Mouse (Mus musculus): ENCODE data around the gene Zfp382. TPM values are rescaled to one million over a fixed set of nuclear protein-coding genes. Genes with fewer than 3 reads are reported as not detected.

Zfp382 gene
- 3.3 and 3.8 TPM in 2 replicates for polyA plus RNA-seq (2015; fragmentation: Nextera tagmentation; extraction: Ambion mirVana)

GRCm38 (mm10) chr7:30121308-30122187 lies at the start of gene Zfp382:
TSS of gene Zfp382 (plus strand) at chr7:30121942.

GRCm38 (mm10) chr7:30072146-30073028 lies 49.4 kb upstream of the Zfp382 start, which contains the start of gene Zfp82:
TSS of gene Zfp82 (minus strand) at chr7:30072900.

GRCm38 (mm10) chr7:30090092-30090969 lies 31.4 kb upstream of the Zfp382 start, which contains the start of the genes Gm26920 and Zfp566:
TSS of gene Gm26920 (minus strand) at chr7:30090410.
TSS of gene Zfp566 (minus strand) at chr7:30090527.

GRCm38 (mm10) chr7:30094646-30095429 lies 26.9 kb upstream of the Zfp382 start, which contains the start of gene Zfp260:
TSS of gene Zfp260 (plus strand) at chr7:30094777.

GRCm38 (mm10) chr7:30169583-30170282 lies 48.0 kb downstream of the Zfp382 start, which contains the start of gene Zfp146:
TSS of gene Zfp146 (minus strand) at chr7:30169750.

GRCm38 (mm10) chr7:30183879-30184289 lies 62.1 kb downstream of the Zfp382 start, which contains the start of gene Cox7a1:
TSS of gene Cox7a1 (plus strand) at chr7:30184144.

Small RNA genes within 50 kb of the gene (microRNA-seq; reads per million reads assigned to microRNA genes)
- 0 reads per million in 2 experiments for gene Gm23368

Other genes starting within 250 kb of the Zfp382 start
- gene Zfp27, start 215.4 kb upstream of the Zfp382 start, polyA plus RNA-seq (2015; fragmentation: Nextera tagmentation; extraction: Ambion mirVana), result 4.8 and 6.9 TPM in 2 replicates
- 4.1 and 5.6 TPM in 2 replicates for gene Zfp383, start 213.7 kb upstream of the Zfp382 start, polyA plus RNA-seq (2015; fragmentation: Nextera tagmentation; extraction: Ambion mirVana)
- gene Zfp74, start 167.9 kb upstream of the Zfp382 start, polyA plus RNA-seq (2015; fragmentation: Nextera tagmentation; extraction: Ambion mirVana), result 4.9 and 5.2 TPM in 2 replicates
- gene Zfp568, start 138.0 kb upstream of the Zfp382 start, polyA plus RNA-seq (2015; fragmentation: Nextera tagmentation; extraction: Ambion mirVana), result 31.5 and 37.1 TPM in 2 replicates
- gene Zfp14, start 70.6 kb upstream of the Zfp382 start, polyA plus RNA-seq (2015; fragmentation: Nextera tagmentation; extraction: Ambion mirVana), result 1.8 and 2.2 TPM in 2 replicates
- gene Zfp82, start 49.0 kb upstream of the Zfp382 start, polyA plus RNA-seq (2015; fragmentation: Nextera tagmentation; extraction: Ambion mirVana), result 4.1 and 5.1 TPM in 2 replicates
- 0.23 TPM in 1 of 2 replicates, not detected in the other for gene Gm26920, start 31.5 kb upstream of the Zfp382 start, polyA plus RNA-seq (2015; fragmentation: Nextera tagmentation; extraction: Ambion mirVana)
- 5.4 TPM in 2 replicates for gene Zfp566, start 31.4 kb upstream of the Zfp382 start, polyA plus RNA-seq (2015; fragmentation: Nextera tagmentation; extraction: Ambion mirVana)
- 51.2 and 53.2 TPM in 2 replicates for gene Zfp260, start 27.2 kb upstream of the Zfp382 start, polyA plus RNA-seq (2015; fragmentation: Nextera tagmentation; extraction: Ambion mirVana)
- 5.1 and 6.2 TPM in 2 replicates for gene Zfp146, start 47.8 kb downstream of the Zfp382 start, polyA plus RNA-seq (2015; fragmentation: Nextera tagmentation; extraction: Ambion mirVana)
- gene Cox7a1, start 62.2 kb downstream of the Zfp382 start, polyA plus RNA-seq (2015; fragmentation: Nextera tagmentation; extraction: Ambion mirVana), result 300 and 438 TPM in 2 replicates
- gene Capns1, start 76.9 kb downstream of the Zfp382 start, polyA plus RNA-seq (2015; fragmentation: Nextera tagmentation; extraction: Ambion mirVana), result 81.5 and 93.6 TPM in 2 replicates
- 125 and 135 TPM in 2 replicates for gene Polr2i, start 110.0 kb downstream of the Zfp382 start, polyA plus RNA-seq (2015; fragmentation: Nextera tagmentation; extraction: Ambion mirVana)
- 84.9 and 101 TPM in 2 replicates for gene Tbcb, start 110.3 kb downstream of the Zfp382 start, polyA plus RNA-seq (2015; fragmentation: Nextera tagmentation; extraction: Ambion mirVana)
- 1.5 and 1.8 TPM in 2 replicates for gene Ovol3, start 113.8 kb downstream of the Zfp382 start, polyA plus RNA-seq (2015; fragmentation: Nextera tagmentation; extraction: Ambion mirVana)
- gene Thap8, start 158.2 kb downstream of the Zfp382 start, polyA plus RNA-seq (2015; fragmentation: Nextera tagmentation; extraction: Ambion mirVana), result 0.44 and 0.58 TPM in 2 replicates
- 2.5 and 3.6 TPM in 2 replicates for gene Wdr62, start 158.5 kb downstream of the Zfp382 start, polyA plus RNA-seq (2015; fragmentation: Nextera tagmentation; extraction: Ambion mirVana)
- 10.4 and 11.7 TPM in 2 replicates for gene Clip3, start 169.8 kb downstream of the Zfp382 start, polyA plus RNA-seq (2015; fragmentation: Nextera tagmentation; extraction: Ambion mirVana)
- gene Alkbh6, start 186.8 kb downstream of the Zfp382 start, polyA plus RNA-seq (2015; fragmentation: Nextera tagmentation; extraction: Ambion mirVana), result 47.9 and 48.6 TPM in 2 replicates
- gene Syne4, start 192.9 kb downstream of the Zfp382 start, polyA plus RNA-seq (2015; fragmentation: Nextera tagmentation; extraction: Ambion mirVana), result 4.4 and 5.0 TPM in 2 replicates
- gene E130208F15Rik, start 199.8 kb downstream of the Zfp382 start, polyA plus RNA-seq (2015; fragmentation: Nextera tagmentation; extraction: Ambion mirVana), result 1.6 TPM in 1 of 2 replicates, not detected in the other
- 19.2 and 19.3 TPM in 2 replicates for gene Sdhaf1, start 202.0 kb downstream of the Zfp382 start, polyA plus RNA-seq (2015; fragmentation: Nextera tagmentation; extraction: Ambion mirVana)
- gene Lrfn3, start 240.8 kb downstream of the Zfp382 start, polyA plus RNA-seq (2015; fragmentation: Nextera tagmentation; extraction: Ambion mirVana), result 1.1 TPM in 2 replicates

Data from skeletal muscle tissue, postnatal 0 days (tissue).